8 mouse cellular contexts compared by ENCODE assay signal in the genomic region with DNA sequence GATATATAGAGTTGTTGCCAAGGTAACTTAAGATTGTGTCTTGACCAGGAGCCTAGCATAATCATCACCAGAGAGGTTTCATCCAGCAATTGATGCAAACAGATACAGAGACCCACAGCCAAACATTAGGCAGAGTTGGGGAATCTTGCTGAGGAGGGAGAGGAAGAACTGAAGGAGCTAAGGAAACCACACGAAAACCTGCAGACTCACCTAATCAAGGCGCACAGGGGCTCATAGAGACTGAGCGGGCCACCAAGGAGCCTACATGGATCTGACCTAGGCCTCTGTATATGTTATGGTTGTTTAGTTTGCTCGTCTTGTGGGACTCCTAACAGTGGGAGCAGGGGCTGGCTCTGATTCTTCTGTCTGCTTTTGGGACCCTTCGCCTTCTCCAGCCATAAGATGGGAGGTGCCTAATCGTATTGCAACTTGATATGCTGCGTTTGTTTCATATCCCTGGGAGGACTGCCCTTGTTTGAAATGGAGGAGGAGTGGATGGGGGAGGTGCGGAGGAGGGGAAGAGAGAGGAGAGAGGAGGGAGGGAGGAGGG. TPM values are rescaled to one million over a fixed set of nuclear protein-coding genes. Genes with fewer than 3 reads are reported as not detected.
DNase-seq lines count a peak whose midpoint lies in the region; ATAC-seq and TF ChIP-seq lines count a peak whose summit lies in the region.

No protein-coding gene starts in this region.

- H3K9ac ChIP-seq in hindbrain, embryonic 13.5 days = 0 out of 2 replicates have a peak overlapping the region, but pooled peaks have one; percentile 19
- no peak overlapping the region for H3K9ac ChIP-seq in neural tube, embryonic 12.5 days
- H3K9ac ChIP-seq in liver, embryonic 12.5 days = no peak overlapping the region

- no peak for TF ChIP-seq CTCF in left cerebral cortex, adult 2 months (IDR thresholded peaks at IDR 0.05)

- H3K27ac ChIP-seq in left cerebral cortex, adult 2 months = peak overlapping the region; percentile 57
- no peak overlapping the region for H3K27ac ChIP-seq in hindbrain, embryonic 13.5 days
- H3K27ac ChIP-seq in neural tube, embryonic 12.5 days = no peak overlapping the region
- no peak overlapping the region for H3K27ac ChIP-seq in liver, embryonic 12.5 days

- H3K4me1 ChIP-seq in hindbrain, embryonic 13.5 days (replicated peaks) = 0 out of 2 replicates have a peak, but pooled peaks cover 6% of the 10 kb centered on the region
- H3K4me1 ChIP-seq in neural tube, embryonic 12.5 days = no peaks in the 10 kb centered on the region
- H3K4me1 ChIP-seq in liver, embryonic 12.5 days = no peaks in the 10 kb centered on the region

- H3K9me3 ChIP-seq in hindbrain, embryonic 13.5 days = no peaks in the 10 kb centered on the region
- no peaks in the 10 kb centered on the region for H3K9me3 ChIP-seq in neural tube, embryonic 12.5 days
- H3K9me3 ChIP-seq in liver, embryonic 12.5 days (replicated peaks) = no peaks in the 10 kb centered on the region

- 60% methylated on average over 7 of the region's 8 CpGs for WGBS in hindbrain, embryonic 13.5 days
- WGBS in neural tube, embryonic 12.5 days = 57% methylated on average over 7 of the region's 8 CpGs
- 54% methylated on average over 7 of the region's 8 CpGs for WGBS in liver, embryonic 12.5 days (ENCODE audit: insufficient replicate concordance)

- no peak for DNase-seq in left cerebral cortex, adult 2 months (ENCODE audit: extremely low spot score in 1 of 2, low spot score in 2 of 2)
- no peak for DNase-seq in left cerebral cortex, adult 18-20 months (ENCODE audit: low spot score in 2 of 2)
- peak; percentile 72 to 82 for DNase-seq in cerebellum, postnatal 25 days
- DNase-seq in thymus, postnatal 10 days (ENCODE audit: low spot score in 2 of 2) = no peak
- DNase-seq in left cerebral cortex, postnatal 10 days (ENCODE audit: extremely low spot score in 1 of 2, low spot score in 2 of 2) = no peak

- no peaks in the 10 kb centered on the region for H3K27me3 ChIP-seq in hindbrain, embryonic 13.5 days
- no peaks in the 10 kb centered on the region for H3K27me3 ChIP-seq in neural tube, embryonic 12.5 days (replicated peaks)
- no peaks in the 10 kb centered on the region for H3K27me3 ChIP-seq in liver, embryonic 12.5 days (replicated peaks)

- H3K4me2 ChIP-seq in hindbrain, embryonic 13.5 days = no peak overlapping the region
- H3K4me2 ChIP-seq in neural tube, embryonic 12.5 days (replicated peaks) = 0 out of 2 replicates have a peak overlapping the region, but pooled peaks have one; percentile 22
- H3K4me2 ChIP-seq in liver, embryonic 12.5 days = no peak overlapping the region

- intact Hi-C loops in left cerebral cortex, adult 2 months (cut with DNase I) = loop anchor here (2.0 kb wide), 2 partner anchors 48 to 192 kb away; no protein-coding TSS in a partner anchor
- intact Hi-C loops in left cerebral cortex, postnatal 10 days (cut with DNase I) = loop anchor here (5.0 kb wide), 1 partner anchor 189 kb away; no protein-coding TSS in a partner anchor

- H3K4me3 ChIP-seq in left cerebral cortex, adult 2 months = no peak overlapping the region
- no peak overlapping the region for H3K4me3 ChIP-seq in hindbrain, embryonic 13.5 days
- H3K4me3 ChIP-seq in neural tube, embryonic 12.5 days = no peak overlapping the region
- no peak overlapping the region for H3K4me3 ChIP-seq in liver, embryonic 12.5 days

- ATAC-seq in hindbrain, embryonic 13.5 days (ENCODE audit: low FRiP score) = peak; percentile 48
- ATAC-seq in neural tube, embryonic 12.5 days (ENCODE audit: low FRiP score, low read depth) = peak; percentile 52; the same call in 1 of the 2 replicates
- no peak for ATAC-seq in liver, embryonic 12.5 days

- H3K36me3 ChIP-seq in hindbrain, embryonic 13.5 days = no peaks in the 10 kb centered on the region
- H3K36me3 ChIP-seq in neural tube, embryonic 12.5 days = no peaks in the 10 kb centered on the region
- H3K36me3 ChIP-seq in liver, embryonic 12.5 days = no peaks in the 10 kb centered on the region

RNA-seq across cellular contexts. Expression of a gene that starts 24.5 kb away (rescaled TPM):
- total RNA-seq in left cerebral cortex, adult 2 months (2021) = 100 to 1,000 TPM in 1 of 2 experiments, 10 to 100 TPM in 1; 80.6 to 105 TPM
- total RNA-seq in left cerebral cortex, adult 18-20 months (2021) = 100 to 1,000 TPM in 1 of 2 experiments, 10 to 100 TPM in 1; 95.5 to 103 TPM
- polyA plus RNA-seq in hindbrain, embryonic 13.5 days (2015; fragmentation: Nextera tagmentation; extraction: Ambion mirVana) = 0.69 and 1.3 TPM in 2 replicates
- polyA plus RNA-seq in neural tube, embryonic 12.5 days (2016; fragmentation: Nextera tagmentation; extraction: Ambion mirVana) = 0.42 and 0.61 TPM in 2 replicates
- polyA plus RNA-seq in liver, embryonic 12.5 days (2016; fragmentation: Nextera tagmentation; extraction: Ambion mirVana) = 0.73 and 0.89 TPM in 2 replicates
- total RNA-seq in left cerebral cortex, postnatal 10 days (2021) = 10 to 100 TPM; 71.8 to 72.0 TPM

Comparison
In these comparisons a context has a peak if more than half of its experiments do, and no peak if none do; other contexts are left out.
1. DNase-seq: peak in cerebellum, postnatal 25 days (2 of 2); none in left cerebral cortex, adult 2 months (0 of 2), left cerebral cortex, adult 18-20 months (0 of 2), thymus, postnatal 10 days (0 of 2) and left cerebral cortex, postnatal 10 days (0 of 2).